Mouse (Mus musculus) midbrain, embryonic 11.5 days (tissue): ENCODE results near the gene Per2. TPM values are rescaled to one million over a fixed set of nuclear protein-coding genes. Genes with fewer than 3 reads are reported as not detected.

Experiments
- ATAC-seq: fragments of 200-750 bp; cut with Nextera tagmentation; 2 replicates; pipeline ENCODE4 v1.8.0; 2017; ENCODE audit warnings: moderate TSS enrichment, moderate library complexity; ENCODE audit not compliant: low FRiP score
- DNase-seq: peaks from one replicate; pipeline ENCODE4 v3.0.0; 2015; ENCODE audit warnings: low spot score; ENCODE audit errors: missing footprints
- H3K27ac ChIP-seq: fragments of 300-500 bp; sonication (generic); 2 replicates; pipeline ENCODE4 v1.5.1; 2014; ENCODE audit warnings: low read depth, low read length
- H3K27me3 ChIP-seq: fragments of 300-500 bp; sonication (generic); 2 replicates; pipeline ENCODE4 v1.6.1; 2014; ENCODE audit warnings: mild to moderate bottlenecking, low read length, moderate library complexity, mixed read lengths; ENCODE audit not compliant: control insufficient read depth, insufficient read depth
- H3K36me3 ChIP-seq: fragments of 300-500 bp; sonication (generic); 2 replicates; pipeline ENCODE4 v1.6.1; 2014; ENCODE audit warnings: mild to moderate bottlenecking, low read length, moderate library complexity, mixed read lengths; ENCODE audit not compliant: control insufficient read depth, insufficient read depth
- H3K4me1 ChIP-seq: fragments of 300-500 bp; sonication (generic); 2 replicates; pipeline ENCODE4 v1.6.1; 2014; ENCODE audit warnings: low read length; ENCODE audit not compliant: control insufficient read depth, insufficient read depth
- H3K4me2 ChIP-seq: fragments of 300-500 bp; sonication (generic); 2 replicates; pipeline ENCODE4 v1.6.1; 2014; ENCODE audit warnings: mild to moderate bottlenecking, moderate library complexity
- H3K4me3 ChIP-seq: fragments of 300-500 bp; sonication (generic); 2 replicates; pipeline ENCODE4 v1.5.1; 2014; ENCODE audit warnings: low read depth, low read length
- H3K9ac ChIP-seq: fragments of 300-500 bp; sonication (generic); 2 replicates; pipeline ENCODE4 v1.6.1; 2014; ENCODE audit warnings: low read length
- H3K9me3 ChIP-seq: fragments of 300-500 bp; sonication (generic); 2 replicates; pipeline ENCODE4 v1.6.1; 2016; ENCODE audit warnings: low read length; ENCODE audit not compliant: control insufficient read depth
- WGBS: fragments of 180-500 bp; shearing (Covaris S2); extraction: QIAGEN DNeasy Blood & Tissue Kit; methylation state at CpG from one replicate; pipeline ENCODE4 v1.1.7; 2014; 5-methylcytosine and 5-hydroxymethylcytosine counted together
- polyA plus RNA-seq: library from polyadenylated mRNA; unstranded; fragments of >200 nt; fragmentation: Nextera tagmentation; extraction: Ambion mirVana; gene quantifications from 2 replicates; pipeline ENCODE4 v1.2.1, GENCODE M21; 2014

Per2 gene
- polyA plus RNA-seq, 1 experiment from 2014 or later: 1.5 TPM

DNA sequence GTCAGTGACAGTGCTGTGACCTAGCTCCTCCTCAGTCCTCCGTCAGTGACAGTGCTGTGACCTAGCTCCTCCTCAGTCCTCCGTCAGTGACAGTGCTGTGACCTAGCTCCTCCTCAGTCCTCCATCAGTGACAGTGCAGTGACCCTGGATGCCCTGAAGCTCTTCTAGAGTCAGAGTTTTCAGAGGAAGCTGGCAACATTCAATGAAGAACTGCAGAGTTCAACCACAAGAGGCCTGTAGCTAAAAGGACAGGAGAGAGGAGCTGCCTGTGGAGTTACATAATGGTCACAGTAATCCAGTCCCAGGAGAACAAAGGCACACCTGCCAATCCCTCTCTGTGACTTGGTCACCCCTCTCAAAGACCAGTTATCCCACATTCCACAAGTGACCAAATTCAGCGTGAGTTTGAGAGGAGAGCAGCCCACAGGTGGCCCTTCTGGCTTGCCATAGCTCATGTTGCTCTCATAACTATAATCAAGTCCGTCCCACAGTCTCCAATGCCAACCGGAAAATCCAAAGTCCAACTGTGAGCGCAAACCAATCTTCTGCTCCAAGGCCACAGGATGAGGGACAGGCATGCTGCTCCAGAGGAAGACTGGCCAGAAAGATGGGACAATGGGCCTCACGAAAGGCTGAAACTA lies 16.7 kb downstream of the Per2 start:
- Histone ChIP-seq H3K4me3 (no peak overlapping the region), H3K27me3 (no peaks in the 10 kb centered on the region), H3K4me2 (no peak overlapping the region), H3K36me3 (peaks cover 2% of the 10 kb centered on the region; the same call in 1 of the 2 replicates), H3K9me3 (peaks cover 3% of the 10 kb centered on the region; the same call in 1 of the 2 replicates), H3K27ac (no peak overlapping the region), H3K4me1 (no peaks in the 10 kb centered on the region), H3K9ac (no peak overlapping the region)
- DNase-seq (no peak), ATAC-seq (no peak)
- 71% methylated on average over 6 of the region's 7 CpGs for WGBS

DNA sequence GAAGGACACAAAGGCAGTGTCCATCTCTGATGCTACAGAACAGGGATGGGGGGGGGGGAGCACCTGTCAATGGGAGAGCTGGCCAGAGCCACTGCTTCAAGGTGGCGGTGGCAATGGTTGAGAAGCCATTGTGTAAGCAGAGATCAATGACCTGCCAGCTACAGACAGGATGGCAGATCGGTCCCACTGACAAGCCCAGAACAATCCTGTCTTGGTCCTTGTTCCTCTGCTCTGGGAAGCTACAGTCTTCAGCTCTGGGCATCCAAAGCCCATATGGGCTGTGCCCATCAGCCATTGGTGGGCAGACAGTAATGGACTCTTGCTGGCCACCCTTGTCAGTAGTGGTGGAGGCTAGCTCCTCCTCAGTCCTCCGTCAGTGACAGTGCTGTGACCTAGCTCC lies 17.3 kb downstream of the Per2 start:
- Histone ChIP-seq H3K9ac (no peak overlapping the region), H3K4me2 (no peak overlapping the region), H3K4me3 (no peak overlapping the region), H3K27ac (no peak overlapping the region), H3K36me3 (no peaks in the 10 kb centered on the region; the same call in 1 of the 2 replicates), H3K27me3 (no peaks in the 10 kb centered on the region), H3K9me3 (no peaks in the 10 kb centered on the region), H3K4me1 (no peaks in the 10 kb centered on the region)
- no peak for ATAC-seq
- peak; percentile 79 for DNase-seq
- WGBS: 95% methylated on average over 3 of the region's 3 CpGs

DNA sequence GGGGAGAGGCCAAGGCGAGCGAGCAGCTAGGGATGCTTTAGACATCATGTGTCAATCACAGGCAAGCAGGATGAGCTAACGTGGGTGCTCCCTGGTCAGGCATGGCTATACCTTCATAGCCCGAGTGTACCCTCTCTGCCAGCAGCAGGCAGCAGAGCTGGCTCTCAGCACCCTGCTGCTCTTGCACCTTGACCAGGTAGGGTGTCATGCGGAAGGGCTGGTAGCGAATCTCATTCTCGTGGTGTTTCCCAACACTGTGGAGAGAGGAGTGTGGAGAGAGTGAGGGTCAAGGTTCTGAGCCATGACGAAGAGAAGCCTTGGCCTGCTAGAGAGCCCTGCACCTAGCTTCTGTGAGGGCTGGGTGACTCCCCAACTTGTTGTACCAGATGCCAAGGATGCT lies 19.3 kb downstream of the Per2 start:
- H3K27me3 ChIP-seq: no peaks in the 10 kb centered on the region
- H3K4me2 ChIP-seq: no peak overlapping the region
- no peak overlapping the region for H3K4me3 ChIP-seq
- H3K4me1 ChIP-seq: no peaks in the 10 kb centered on the region
- ATAC-seq: no peak
- no peaks in the 10 kb centered on the region for H3K9me3 ChIP-seq
- DNase-seq: no peak
- H3K9ac ChIP-seq: no peak overlapping the region
- H3K27ac ChIP-seq: no peak overlapping the region
- 92% methylated on average over 8 of the region's 8 CpGs for WGBS
- no peaks in the 10 kb centered on the region for H3K36me3 ChIP-seq

DNA sequence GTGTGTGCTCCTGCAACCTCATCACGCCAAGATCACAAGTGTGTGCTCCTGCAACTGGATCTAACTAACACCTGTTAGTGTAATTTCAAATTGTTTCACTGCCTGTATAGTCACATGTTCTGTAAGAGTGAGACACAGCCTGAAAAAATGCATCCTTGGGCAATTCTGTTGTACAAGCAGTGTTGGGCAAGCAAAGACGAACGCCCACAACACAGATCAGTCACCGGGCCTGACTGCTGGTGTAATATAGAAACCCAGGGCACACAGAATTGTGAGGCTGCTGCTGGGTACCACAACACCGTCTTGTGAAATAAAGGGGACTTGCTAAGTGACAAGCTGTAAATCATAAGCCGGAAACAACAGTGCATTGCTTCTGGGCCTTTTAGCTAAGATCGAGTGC lies 21.6 kb downstream of the Per2 start:
- Histone ChIP-seq H3K27me3 (no peaks in the 10 kb centered on the region), H3K4me2 (no peak overlapping the region), H3K9me3 (no peaks in the 10 kb centered on the region), H3K36me3 (no peaks in the 10 kb centered on the region), H3K4me1 (no peaks in the 10 kb centered on the region), H3K27ac (no peak overlapping the region), H3K4me3 (no peak overlapping the region), H3K9ac (no peak overlapping the region)
- no peak for DNase-seq
- WGBS: 89% methylated on average over 7 of the region's 7 CpGs
- ATAC-seq: no peak

DNA sequence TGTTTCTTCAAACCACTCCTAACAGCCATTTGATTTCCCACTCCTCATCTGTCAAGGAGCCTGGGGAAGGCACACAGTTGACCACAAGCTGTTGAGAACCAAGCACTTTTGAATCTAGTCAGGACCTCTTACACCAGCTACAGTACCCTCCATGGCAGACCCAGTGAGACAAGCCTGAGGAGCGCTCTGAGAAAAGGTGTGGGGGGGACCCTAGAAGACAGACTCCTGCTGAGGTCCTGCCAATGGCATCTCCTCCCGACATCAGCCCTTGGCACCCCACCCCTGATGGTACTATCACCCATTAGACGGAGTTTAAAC lies 22.1 kb downstream of the Per2 start:
- Histone ChIP-seq H3K4me3 (no peak overlapping the region), H3K27me3 (no peaks in the 10 kb centered on the region), H3K27ac (no peak overlapping the region), H3K4me2 (no peak overlapping the region), H3K4me1 (no peaks in the 10 kb centered on the region), H3K36me3 (no peaks in the 10 kb centered on the region), H3K9ac (no peak overlapping the region), H3K9me3 (no peaks in the 10 kb centered on the region)
- ATAC-seq (no peak), DNase-seq (no peak)
- 90% methylated on average over 3 of the region's 3 CpGs for WGBS

DNA sequence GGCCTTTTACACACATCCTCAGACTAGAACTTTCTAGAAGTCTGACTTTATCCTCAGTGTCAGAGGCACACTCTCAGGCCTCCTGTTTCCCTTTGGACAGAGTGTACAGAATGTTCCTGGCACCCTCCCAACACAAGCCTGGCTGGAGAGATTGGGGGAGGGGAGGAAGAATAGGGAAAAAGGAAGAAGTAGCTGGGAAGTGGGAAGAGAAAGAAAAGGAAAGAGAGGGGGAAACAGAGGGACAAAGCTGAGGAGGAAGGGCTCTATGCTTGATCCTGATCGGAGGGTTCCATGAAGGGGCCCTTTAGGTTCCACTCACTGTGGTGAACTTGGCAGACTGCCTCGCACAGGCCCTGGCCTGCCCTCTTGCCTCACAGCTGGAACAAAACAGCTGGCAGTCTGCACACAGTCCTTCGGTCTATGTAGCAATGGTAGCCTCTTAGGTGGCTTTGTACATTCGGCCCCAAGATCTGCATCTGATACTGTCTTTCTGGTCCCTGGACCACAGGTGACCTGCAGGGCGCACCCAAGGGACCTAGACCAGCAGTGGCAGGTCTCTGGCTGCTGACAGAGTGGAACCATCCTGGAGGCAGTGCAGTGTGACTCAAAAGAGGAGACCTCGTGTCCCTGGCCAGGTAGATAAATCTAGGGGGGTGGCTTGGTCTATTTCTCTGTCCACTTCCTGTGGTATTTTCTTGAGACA lies 22.6 kb downstream of the Per2 start:
- Histone ChIP-seq H3K27me3 (no peaks in the 10 kb centered on the region), H3K27ac (no peak overlapping the region), H3K4me1 (no peaks in the 10 kb centered on the region), H3K36me3 (no peaks in the 10 kb centered on the region), H3K4me2 (no peak overlapping the region), H3K9ac (no peak overlapping the region), H3K4me3 (no peak overlapping the region), H3K9me3 (no peaks in the 10 kb centered on the region)
- ATAC-seq (no peak), DNase-seq (peak; percentile 70)
- WGBS: 90% methylated on average over 6 of the region's 6 CpGs

DNA sequence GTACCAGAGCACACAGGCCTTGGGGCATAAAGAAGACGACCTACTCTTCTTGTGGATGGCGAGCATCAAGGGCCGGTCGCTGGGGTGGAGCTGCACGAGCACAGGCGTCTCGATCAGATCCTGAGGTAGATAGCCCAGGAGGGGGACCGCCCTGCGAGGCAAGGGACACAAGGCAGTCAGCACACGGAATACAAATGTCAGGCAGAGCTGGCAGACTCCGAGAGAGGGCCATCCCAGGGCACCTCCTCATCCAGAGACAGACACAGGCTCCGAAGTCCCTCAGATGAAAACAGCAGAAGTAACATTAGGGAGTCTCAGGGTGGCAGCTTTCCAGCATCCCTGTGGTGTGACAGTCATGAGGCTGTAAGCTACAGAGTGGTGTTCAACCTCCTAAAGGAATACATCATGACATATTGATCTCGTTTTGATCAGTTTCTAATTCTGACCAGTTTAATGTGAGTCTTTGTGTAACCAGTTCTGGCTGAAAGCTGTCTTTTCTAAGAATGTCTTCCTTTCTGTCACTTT lies 23.5 kb downstream of the Per2 start:
- H3K27ac ChIP-seq: no peak overlapping the region
- DNase-seq (peak; percentile 35), ATAC-seq (no peak)
- no peaks in the 10 kb centered on the region for H3K4me1 ChIP-seq
- no peaks in the 10 kb centered on the region for H3K27me3 ChIP-seq
- H3K9me3 ChIP-seq: no peaks in the 10 kb centered on the region
- H3K4me3 ChIP-seq: no peak overlapping the region
- 89% methylated on average over 13 of the region's 13 CpGs for WGBS
- no peaks in the 10 kb centered on the region for H3K36me3 ChIP-seq
- H3K9ac ChIP-seq: no peak overlapping the region
- H3K4me2 ChIP-seq: no peak overlapping the region

DNA sequence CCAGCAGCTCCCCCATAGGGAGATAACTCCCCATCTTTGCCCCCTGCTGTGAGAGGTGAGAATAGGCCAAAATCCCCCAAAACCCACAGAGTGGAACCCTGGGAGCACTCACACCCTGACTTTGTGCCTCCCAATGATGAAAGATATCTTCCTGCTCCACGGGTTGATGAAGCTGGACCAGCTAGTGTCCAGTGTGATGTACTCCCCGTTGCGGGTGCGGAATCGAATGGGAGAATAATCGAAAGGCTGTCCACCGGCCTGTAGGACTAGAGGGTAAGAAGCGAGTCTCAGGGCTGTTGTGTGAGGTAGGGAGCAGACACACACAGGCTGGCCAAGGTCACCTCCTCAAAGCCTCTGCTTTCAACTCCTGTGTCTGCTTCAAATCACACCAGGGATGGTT lies 24.2 kb downstream of the Per2 start:
- WGBS: 93% methylated on average over 8 of the region's 8 CpGs
- Histone ChIP-seq H3K36me3 (no peaks in the 10 kb centered on the region), H3K27ac (no peak overlapping the region), H3K4me2 (no peak overlapping the region), H3K9me3 (no peaks in the 10 kb centered on the region), H3K4me3 (no peak overlapping the region), H3K9ac (no peak overlapping the region), H3K4me1 (no peaks in the 10 kb centered on the region), H3K27me3 (no peaks in the 10 kb centered on the region)
- DNase-seq (no peak), ATAC-seq (no peak)

DNA sequence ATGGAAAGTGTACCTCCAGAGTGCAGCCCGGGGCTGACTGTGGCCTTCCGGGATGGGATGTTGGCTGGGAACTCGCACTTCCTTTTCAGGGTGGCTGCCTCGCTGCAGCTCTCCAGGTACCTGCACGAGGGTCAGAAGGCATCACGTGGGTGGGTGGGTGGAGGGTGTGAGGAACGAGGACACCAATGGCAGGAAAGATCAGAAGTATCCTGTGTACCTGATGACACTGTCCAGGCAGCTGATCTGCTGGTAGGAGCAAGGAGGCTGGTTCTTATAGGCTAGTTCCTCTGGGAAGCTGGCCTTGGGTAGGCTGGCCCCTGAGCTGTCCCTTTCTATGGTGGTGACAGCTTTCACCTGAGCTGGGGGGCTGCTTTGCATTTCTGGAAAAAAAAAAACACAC lies 28.4 kb downstream of the Per2 start:
- Histone ChIP-seq H3K4me2 (no peak overlapping the region), H3K4me1 (no peaks in the 10 kb centered on the region), H3K9me3 (no peaks in the 10 kb centered on the region), H3K27me3 (no peaks in the 10 kb centered on the region), H3K9ac (no peak overlapping the region), H3K27ac (no peak overlapping the region), H3K4me3 (no peak overlapping the region), H3K36me3 (no peaks in the 10 kb centered on the region)
- ATAC-seq: no peak
- WGBS: 78% methylated on average over 7 of the region's 7 CpGs
- DNase-seq: peak; percentile 23
